Mouse (Mus musculus) thymus, postnatal 4 days (tissue): ENCODE results near the gene Specc1.
A peak's percentile ranks its signal among the peaks of the same experiment; 100 is the strongest.

Experiments
- DNase-seq: peaks from one replicate; pipeline ENCODE4 v3.0.0; 2021

Gene Specc1

GRCm38 (mm10) chr11:62107272-62107836 lies 150.8 kb downstream of the Specc1 start:
- no peak for DNase-seq

DNA sequence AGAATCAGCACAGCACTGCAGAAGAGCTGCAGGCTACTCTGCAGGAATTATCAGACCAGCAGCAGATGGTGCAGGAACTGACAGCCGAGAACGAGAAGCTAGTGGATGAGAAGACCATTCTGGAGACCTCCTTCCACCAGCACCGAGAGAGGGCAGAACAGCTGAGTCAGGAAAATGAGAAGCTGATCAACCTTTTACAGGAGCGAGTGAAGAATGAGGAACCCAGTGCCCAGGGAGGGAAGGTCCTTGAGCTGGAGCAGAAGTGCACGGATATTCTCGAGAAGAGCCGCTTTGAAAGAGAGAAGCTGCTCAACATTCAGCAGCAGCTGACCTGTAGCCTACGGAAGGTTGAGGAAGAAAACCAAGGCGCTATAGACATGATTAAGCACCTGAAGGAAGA lies 162.0 kb downstream of the Specc1 start:
- no peak for DNase-seq

DNA sequence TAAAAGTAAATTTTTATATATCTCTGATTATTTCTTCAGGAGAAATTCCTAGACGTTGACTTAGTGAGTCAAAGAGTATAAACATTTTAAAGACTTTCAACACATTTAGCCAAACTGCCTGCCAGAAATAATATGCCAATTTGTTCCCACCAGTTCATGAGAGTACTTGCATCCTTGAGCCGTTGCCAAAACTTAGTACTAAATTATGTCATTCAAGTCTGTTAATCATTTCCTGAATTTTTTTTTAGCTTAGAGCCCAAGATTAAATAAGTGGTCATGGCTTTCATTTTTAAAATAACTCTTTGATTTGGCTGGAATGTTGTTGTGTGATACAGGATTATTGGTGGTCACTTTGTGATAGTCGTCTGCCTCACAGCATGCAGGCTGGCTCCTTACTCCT lies 163.3 kb downstream of the Specc1 start:
- DNase-seq = no peak

DNA sequence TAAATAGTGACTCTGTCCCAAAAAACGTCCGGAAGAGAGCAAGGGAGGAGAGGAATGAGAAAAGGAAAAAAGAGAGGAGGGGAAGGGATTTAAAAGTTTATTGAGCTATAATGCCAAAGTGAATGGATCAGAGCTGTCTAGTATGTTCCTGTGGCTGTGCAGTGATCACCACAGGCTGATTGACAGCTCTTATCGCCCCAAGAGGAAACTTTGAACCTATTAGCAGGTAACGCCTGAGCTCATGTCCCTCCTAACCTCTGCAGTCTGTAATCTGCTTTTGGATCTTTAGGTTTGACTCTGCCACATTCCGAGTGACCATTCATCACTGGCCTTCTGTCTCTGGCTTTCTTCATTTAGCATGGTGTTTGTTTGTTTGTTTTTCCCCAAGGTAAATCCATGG lies 164.8 kb downstream of the Specc1 start:
- DNase-seq = no peak

- DNase-seq = peak; percentile 88
These were observed 171.1 kb downstream of the Specc1 start for GRCm38 (mm10) chr11:62127692-62128091.

DNA sequence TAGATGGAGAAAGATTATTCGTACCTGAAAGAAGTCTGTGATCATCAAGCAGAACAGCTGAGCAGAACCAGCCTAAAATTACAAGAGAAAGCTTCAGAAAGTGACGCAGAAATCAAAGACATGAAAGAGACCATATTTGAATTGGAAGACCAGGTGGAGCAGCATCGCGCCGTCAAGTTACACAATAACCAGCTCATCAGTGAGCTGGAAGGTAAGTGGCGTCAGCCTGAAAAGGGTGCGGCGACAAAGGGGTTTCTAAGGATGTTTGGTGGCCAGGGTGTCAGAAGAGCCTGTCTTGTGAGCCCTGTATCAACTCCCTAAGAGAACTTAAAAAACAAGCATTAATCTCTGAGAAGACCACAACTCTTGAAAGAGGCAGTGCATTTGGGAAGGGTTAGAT lies 171.6 kb downstream of the Specc1 start:
- DNase-seq = no peak

- DNase-seq = no peak
These were observed 173.6 kb downstream of the Specc1 start for GRCm38 (mm10) chr11:62130191-62130590.

- no peak for DNase-seq
These were observed 174.2 kb downstream of the Specc1 start for GRCm38 (mm10) chr11:62130685-62131295.

- peak; percentile 14 for DNase-seq
These were observed 175.0 kb downstream of the Specc1 start for GRCm38 (mm10) chr11:62131601-62132000.

DNA sequence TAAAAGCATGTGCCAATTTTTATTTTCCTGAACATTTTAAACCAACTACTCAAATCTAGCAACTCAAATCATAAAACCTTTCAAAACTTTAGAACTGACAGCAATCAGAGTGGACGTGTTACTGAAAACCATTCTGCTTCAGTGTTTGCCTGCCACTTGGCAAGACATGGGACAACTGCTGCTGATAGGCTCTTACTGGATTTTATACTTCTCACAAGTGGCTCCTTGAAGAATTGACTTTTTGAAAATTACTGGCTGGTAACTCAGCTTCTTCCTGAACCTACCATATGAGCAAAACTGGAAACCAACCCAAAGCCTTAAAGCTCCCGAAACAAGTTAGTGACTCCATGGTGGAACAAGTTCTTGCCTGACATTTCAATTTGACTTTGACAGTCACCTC lies 177.6 kb downstream of the Specc1 start:
- no peak for DNase-seq

DNA sequence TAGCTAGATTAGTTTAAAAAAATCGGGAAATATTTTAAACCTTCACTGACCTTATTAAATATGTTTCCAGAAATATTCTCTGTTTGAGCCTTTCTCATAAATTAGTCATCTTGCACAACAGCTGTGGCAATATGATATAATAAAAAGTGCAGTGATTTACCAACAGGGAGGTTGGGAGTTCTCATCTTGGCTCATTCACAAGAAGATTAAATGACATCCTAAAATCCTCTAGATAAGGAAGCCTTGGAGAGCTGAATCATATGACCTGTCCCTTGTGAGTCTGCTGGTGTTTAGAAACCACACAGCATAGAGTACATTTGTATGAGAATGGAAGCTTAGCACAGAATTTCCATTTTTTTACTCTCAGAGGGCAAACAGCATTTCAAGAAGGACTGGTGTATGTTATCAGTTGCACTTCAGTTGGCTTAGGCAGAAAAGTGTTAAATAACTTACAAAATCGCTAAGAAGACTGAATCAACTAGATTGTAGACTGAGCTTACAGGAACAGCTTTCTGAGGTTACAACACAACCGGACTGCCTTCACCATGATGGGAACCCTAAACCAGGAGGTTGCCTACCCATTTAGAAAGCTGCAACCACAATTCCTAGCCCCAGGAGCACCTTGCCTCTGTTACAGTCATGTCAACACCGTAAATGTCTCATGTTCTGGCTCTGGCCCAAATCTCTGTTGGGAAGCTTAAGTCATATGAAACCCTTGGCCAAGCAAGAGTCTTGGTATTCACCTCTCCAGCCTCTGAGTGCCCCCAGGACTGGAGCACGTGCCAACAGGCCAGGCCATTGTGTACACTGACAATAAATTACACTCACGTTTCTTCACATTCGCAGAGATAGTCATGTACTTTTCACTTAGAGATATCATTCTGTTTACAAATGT lies 188.9 kb downstream of the Specc1 start:
- no peak for DNase-seq

GRCm38 (mm10) chr11:62146661-62147060 lies 190.1 kb downstream of the Specc1 start:
- no peak for DNase-seq

GRCm38 (mm10) chr11:62148026-62148425 lies 191.5 kb downstream of the Specc1 start:
- no peak for DNase-seq

DNA sequence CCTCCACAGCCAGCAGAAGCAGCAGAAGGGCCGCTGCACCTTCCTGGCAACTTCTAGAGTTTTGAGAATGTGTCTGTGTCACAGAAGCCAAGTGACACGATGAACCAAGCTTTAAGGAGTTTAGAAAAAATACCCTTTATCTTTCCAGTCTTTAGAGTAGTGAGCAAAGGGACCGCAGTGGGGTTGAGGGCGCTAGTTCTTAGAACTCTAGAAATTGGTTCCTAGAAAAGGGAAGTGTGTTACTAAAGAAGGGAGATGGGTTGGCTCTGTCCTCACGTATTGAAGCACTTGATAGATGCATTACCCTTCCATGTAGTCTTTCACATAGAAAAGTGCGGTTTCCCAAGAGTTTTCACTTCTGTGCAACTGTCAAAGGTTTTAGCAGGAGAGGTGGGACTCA lies 191.9 kb downstream of the Specc1 start:
- peak; percentile 14 for DNase-seq

GRCm38 (mm10) chr11:62153057-62153456 lies 196.5 kb downstream of the Specc1 start:
- no peak for DNase-seq

DNA sequence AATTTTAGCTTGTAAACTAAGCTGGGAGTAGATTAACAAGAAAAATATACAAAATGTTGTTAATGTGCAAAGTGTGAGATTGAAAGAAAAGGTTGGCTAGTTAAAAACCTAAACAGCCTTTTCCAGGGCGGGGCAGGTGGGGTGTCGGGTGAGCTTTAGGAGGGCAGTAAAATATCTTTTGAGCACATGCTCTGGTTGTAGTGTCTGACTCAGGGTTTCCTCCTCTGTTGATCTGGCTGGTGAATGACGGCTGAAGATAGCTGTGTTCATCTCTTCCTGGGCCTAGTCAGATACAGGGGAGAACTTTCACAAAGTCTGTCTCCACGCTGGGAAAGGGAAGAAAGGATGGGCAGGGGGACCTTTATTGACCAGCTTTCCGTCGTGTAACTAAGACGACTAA lies 203.2 kb downstream of the Specc1 start:
- DNase-seq = no peak

DNA sequence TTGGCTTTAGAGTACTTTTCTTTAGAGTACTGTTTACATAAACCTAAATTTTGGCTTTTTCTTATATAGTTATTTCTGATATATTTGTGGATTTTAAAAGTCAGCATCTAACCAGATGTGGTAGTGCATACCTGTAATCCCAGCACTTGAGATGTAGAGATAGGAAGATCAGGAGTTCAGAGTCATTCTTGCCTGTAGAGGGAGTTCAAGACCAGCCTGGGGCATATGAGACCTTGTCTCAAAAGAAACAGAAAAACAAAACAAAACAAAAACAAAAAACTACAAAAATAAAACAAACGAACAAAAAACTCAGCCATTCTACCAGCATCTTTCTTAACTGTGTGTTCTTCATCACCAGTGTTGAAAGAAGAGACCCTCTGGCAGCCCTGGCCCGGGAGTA lies 204.9 kb downstream of the Specc1 start:
- DNase-seq = no peak

DNA sequence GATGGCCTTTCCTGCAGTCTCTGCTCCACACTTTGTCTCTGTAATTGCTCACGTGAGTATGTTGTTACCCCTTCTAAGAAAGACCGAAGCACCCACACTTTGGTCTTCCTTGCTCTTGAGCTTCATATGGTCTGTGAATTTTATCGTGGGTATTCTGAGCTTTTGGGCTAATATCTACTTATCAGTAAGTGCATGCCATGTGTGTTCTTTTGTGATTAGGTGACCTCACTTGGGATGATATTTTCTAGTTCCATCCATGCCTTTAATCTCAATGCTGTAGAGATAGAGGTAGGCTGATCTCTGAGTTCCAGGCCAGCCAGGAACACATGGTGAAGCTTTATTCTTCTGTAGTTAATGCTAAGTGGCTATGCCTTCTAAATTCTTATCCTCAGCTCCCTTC lies 207.8 kb downstream of the Specc1 start:
- no peak for DNase-seq

DNA sequence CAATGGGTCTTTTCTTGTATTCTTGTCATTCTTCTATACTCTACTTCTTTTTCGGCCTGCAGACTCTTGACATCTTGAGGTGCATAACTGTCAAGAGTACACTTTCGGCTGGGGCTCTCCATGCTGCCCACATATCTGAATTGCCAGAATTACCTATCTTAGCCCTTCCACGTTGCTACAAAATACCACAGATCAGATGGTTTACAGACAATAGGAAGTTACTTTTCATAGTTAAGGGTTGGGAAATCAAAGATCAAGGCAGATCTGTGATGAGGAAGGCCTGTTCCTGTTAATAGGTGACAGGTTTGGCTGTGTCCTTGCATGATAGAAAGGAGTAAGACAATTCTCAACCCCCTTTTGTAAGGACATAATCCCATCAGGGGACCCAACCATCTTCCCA lies 209.9 kb downstream of the Specc1 start:
- DNase-seq = no peak

DNA sequence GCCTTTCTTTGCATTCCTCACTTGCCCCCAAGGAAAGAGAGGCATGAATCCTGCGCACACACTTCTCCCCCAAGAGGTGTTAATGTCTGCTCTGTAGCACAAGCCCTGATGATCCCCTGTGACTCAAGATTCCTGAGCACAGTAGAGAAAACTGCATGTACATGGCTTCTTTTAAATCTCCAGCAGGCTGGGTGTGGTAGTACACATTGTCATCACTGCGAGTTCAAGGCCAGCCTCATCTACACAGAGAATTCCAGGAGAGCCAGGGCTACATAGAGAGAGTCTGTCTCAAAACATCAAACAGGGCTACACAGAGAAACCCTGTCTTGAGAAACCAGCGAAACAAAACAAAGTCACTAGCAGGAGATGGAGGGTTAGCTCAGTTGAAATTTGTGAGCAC lies 211.6 kb downstream of the Specc1 start:
- DNase-seq = no peak

DNA sequence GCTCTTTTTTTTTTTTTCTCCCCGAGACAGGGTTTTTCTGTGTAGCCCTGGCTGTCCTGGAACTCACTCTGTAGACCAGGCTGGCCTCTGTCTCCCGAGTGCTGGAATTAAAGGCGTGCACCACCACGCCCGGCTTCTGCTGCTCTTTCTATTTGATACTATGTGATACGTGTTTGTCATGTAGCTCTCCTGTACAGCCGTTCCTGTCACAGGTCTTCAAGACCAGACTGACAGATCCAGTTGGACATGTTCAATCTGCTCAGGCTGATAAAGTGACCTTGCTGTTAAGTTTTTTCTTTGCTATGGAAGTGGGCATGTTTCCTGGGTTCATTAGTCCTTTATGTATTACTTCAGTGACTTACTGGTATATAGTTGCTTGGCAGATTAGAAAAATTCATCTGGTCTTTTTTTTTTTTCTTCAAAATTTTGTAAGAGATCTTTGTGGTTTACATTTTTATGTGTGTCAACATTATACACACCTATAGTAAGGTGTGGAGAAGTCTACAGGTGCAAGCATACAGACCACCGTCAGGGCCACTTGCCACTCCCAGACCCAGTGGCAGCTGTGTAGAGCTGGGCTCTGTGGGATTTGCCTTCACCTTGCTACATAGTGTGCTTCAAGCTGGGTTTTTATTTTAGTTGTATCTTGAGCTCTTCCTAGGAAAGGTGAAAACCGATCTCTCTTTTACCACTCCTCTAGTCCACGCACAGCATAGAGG lies 221.0 kb downstream of the Specc1 start:
- DNase-seq = no peak

GRCm38 (mm10) chr11:62180791-62181190 lies 224.2 kb downstream of the Specc1 start:
- DNase-seq = no peak

DNA sequence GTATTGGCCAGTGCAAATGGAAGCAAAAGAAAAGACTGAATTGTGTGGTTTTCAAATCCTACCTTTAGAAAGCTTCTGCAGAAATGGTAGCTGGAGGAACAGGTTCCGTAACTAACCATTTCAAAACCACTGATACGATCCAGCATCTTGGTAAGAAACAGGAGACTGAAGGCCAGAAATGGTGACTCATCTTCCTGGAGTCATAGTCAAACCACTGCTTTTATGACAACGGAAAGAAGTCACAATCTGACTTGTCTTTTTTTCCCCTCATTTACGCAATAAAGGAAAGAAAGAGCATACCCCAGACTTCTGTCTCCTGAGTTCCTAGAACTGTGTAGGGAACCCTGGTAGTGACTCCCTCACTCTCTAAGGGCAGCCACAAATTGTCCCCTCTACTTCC lies 228.3 kb downstream of the Specc1 start:
- DNase-seq = no peak

- no peak for DNase-seq
These were observed 230.5 kb downstream of the Specc1 start for GRCm38 (mm10) chr11:62187074-62187473.
